Mouse (Mus musculus) heart, postnatal 25 days (tissue): ENCODE measurements around the gene Tvp23b. TPM values are rescaled to one million over a fixed set of nuclear protein-coding genes. Genes with fewer than 3 reads are reported as not detected.
A peak's percentile ranks its signal among the peaks of the same experiment; 100 is the strongest.

ENCODE experiments used
- DNase-seq: peaks from one replicate; pipeline ENCODE4 v3.0.0; 2022; ENCODE audit warnings: low spot score
- intact Hi-C: fragments of 180-260 bp; cut with DNase I; formaldehyde crosslinking; loops from one replicate; pipeline ENCODE4 v1.15.1; 2025
- total RNA-seq, 2 experiments: library from RNA; stranded (reverse); gene quantifications; 2 replicates each; pipeline ENCODE4 v1.2.3; 2021

Tvp23b gene
- total RNA-seq, 2 experiments from 2014 or later, result 20.4 to 23.6 TPM

DNA sequence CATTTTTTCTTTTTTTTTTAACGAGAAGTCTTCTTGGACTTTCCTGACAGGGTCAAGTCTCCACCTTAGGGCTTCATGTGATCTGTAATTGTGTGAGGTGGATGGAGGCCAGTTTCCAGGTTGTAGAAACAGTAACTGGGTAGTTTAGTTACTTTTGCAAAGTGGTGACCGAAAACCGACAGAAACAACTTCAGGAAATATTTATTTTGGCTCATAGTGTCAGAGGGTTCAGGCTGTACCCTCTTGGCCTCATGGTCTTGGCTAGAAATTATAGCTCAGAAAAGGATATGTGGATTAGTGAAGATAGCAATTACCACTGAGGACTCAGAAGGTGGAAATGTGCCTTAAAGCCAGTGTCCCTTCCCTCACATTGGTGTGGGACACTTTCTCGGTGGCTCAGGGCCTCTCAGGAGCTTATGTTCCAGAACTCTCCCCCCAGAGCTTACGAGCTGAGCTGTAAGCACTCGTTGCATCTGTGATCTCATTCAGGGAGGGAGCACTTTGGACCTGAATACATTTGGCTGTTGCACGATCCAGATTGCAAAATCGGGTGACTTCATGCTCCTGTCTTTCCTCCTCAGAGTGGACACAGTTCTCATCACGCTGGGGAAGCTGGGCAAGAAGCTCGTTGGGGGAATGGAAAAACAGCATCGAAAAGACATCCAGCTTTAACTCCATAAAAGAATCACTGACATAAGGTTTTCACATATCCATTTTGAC, 55.7 kb downstream of the Tvp23b start:
- intact Hi-C loops, result no loop called here
- peak; percentile 64 for DNase-seq

DNA sequence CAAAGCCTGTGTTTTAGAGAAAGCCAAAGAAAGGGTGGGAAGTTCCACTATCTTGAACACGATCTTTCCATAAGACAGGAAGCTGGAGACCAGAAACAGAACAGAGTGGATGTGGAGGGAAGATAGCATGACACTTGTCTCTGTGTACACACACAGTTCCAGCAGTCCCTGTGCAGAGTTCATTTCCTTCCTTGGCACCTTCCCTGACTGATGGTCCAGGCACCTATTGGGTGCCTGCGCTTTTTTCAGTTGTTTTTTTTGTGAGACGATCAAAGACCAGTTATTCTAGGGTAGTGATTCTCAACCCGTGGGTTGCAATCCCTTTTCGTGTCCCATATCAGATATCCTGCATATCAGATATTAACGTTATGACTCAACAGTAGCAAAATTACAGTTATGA, 58.7 kb downstream of the Tvp23b start:
- intact Hi-C loops, result no loop called here

DNA sequence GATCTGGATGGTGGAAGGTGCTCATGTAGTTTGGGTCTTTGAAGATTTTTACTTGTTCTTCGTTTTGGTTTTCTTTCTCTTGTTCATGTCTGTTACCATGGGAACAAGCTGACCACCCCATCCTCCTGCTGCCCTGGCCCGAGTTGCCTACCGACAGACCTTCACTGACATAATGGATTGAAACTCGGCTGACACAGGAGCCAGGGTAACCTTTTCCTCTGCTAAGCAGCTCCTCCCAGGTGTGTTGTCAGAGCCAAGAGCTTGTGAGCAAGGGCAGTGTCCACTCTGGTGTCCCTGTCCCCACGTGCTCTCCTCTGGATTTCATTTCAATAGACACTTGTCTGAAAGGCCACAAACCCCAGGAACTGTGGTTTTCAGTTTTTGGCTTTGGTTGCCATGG, 59.7 kb downstream of the Tvp23b start:
- no peak for DNase-seq
- intact Hi-C loops, result no loop called here

More for the DNA sequence above, 58.7 kb downstream of the Tvp23b start:
- DNase-seq, result no peak

DNA sequence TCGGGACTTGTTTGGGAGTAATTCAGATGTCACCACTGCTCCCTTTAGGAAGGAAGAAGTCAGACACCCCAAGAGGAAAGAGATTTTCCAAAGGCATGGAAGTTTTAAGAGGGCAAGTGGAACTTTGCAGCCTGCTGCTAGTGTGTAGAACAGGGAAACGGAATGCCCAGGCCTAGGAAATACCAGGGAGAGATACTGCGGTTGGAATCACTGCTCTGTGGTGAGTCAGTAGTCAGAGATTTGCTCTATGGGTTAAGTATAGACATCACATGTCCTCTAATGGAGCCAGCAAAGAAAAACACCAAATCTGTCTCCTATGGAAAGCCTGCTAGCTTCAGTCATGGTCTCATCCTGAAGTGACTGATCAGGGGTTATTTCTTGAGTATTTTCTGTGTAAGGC, 60.9 kb downstream of the Tvp23b start:
- no peak for DNase-seq
- intact Hi-C loops, result no loop called here

DNA sequence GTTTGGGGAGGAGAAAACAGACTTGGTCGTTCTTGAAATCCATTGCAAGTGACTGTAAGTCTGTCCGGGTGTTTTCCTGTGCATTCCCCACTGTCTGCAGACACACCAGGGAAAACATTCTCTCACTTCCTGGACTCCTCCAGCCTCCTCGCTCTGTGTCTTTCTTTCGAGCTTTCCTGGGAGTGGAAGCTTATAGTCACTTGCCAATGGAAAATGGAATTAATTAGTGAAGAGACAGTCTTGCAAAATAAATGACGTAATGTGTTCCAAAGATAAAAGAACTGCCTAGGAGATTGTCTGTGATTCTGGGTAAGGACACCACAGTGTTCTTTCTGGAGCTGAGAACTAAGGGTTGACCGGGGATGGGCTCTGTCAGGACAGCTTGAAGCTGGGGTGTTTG, 64.3 kb downstream of the Tvp23b start:
- no peak for DNase-seq
- intact Hi-C loops, result no loop called here

DNA sequence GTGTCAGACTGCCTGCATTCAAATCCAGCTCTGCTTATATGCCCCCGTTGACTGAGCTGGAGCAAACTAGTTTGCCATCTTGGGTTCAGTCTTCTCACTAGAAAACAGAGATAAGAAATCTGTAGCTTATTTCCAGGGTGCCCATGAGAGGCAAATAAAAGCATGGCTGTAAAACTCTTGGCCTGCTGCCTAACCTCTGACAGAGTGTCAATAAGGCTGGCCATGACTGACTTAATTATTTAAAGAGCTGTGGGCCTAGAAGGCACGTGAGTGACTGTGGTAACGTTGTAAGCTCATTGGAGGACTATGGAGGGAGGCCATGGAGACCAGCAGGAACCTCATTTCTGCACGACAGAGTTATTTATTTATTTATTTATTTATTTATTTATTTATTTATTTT, 66.3 kb downstream of the Tvp23b start:
- no peak for DNase-seq
- intact Hi-C loops, result no loop called here

DNA sequence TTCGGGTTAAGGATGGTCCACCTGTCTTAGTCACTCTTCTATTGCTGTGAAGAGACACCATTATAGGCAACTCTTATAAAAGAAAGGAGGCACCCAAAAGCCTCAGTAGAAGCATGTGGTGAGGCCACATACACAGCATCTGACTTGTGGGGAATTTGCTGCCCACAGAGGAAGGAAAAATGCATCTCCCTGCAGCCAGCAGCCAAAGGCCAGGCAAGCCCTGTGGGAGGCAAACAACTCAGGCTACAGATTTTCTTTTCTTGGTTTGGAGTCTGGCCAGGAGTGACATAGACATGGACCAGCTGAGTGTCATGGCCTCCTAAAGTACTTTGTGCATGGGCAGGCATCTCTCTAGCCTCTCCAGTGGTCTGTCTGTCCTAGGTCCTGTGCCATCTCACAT, 70.3 kb downstream of the Tvp23b start:
- DNase-seq, result no peak
- intact Hi-C loops, result no loop called here

DNA sequence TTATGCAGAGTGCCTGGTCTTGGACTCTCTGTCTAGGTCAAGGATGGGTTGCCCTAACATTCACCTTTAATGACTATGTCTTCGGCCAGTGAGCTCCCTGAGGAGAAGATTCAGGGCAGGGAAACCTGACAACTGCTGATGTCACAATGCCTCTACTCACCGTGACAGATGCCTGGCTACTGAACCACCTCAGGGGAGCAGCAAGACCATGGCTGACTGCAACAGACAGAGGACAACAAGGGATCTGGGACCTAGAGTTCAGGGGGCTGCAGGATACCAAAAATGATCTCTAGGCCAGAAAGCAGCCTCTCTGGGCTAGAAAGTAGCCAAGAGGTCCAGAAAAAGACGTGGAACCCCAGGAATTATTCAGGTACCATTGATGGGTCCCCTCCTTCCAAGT, 71.8 kb downstream of the Tvp23b start, which contains the start of gene Cdrt4:
Gene Cdrt4, plus strand, starts transcription at position 182 of the 400 bp plus-strand sequence.
- intact Hi-C loops, result no loop called here
- no peak for DNase-seq

DNA sequence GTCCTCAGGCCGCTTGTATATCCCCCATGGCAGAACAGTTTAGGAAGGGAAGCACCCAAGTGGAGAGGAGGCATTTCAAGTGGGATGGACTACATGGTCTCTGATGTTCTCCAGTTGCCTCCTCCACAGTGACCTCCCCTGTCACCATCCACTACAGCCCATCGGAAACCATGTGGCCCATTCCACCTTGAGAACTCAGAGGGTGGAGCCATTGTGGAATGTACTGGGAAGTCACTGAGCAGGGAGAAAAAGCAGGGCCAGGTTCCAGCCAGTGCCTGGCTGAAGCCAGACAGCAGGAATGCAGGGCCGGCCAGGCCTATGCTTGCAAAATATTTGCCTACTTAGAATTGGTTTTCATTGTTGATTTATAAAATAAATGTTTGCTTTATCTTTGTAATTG, 75.5 kb downstream of the Tvp23b start:
- no peak for DNase-seq
- intact Hi-C loops, result no loop called here

DNA sequence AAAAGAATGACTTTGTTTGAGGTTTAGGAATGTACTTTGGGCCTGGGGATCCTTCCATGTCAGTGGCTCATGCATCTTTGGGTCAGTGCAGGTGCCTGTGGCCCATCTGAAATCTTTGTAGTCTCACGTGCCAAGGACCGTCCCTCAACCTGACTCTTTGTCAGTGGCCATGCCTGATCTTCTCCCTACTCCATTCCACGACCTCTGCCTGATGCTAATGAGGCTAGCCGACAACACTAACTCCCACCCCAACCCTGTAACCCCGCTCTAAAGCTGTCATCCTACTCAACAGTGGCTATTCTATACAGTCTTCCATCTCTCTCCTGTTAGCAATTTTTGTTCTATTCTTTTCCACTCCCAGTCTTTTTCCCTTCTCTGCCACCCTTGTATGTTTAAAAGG, 75.9 kb downstream of the Tvp23b start:
- DNase-seq, result no peak
- intact Hi-C loops, result no loop called here

DNA sequence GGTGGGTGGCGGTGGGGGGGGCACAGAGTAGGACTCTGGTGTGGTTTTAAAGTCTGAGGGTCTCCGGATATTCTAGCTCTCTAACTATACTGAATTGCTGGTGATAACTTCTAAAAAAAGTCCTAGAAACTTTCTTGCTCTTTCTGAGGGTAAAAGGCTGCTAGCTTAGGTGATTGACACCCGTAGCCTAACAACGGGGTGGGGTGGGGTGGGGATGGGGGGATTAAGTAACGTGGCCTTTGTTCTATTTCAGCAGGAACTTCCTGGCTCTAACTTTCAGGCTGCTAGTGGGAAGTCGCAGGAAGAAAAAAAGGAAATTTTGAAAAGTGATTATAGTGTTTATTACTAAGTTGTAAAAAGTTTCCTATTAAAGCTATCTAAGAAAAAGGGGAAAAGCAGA, 76.5 kb downstream of the Tvp23b start:
- intact Hi-C loops, result no loop called here
- DNase-seq, result no peak

DNA sequence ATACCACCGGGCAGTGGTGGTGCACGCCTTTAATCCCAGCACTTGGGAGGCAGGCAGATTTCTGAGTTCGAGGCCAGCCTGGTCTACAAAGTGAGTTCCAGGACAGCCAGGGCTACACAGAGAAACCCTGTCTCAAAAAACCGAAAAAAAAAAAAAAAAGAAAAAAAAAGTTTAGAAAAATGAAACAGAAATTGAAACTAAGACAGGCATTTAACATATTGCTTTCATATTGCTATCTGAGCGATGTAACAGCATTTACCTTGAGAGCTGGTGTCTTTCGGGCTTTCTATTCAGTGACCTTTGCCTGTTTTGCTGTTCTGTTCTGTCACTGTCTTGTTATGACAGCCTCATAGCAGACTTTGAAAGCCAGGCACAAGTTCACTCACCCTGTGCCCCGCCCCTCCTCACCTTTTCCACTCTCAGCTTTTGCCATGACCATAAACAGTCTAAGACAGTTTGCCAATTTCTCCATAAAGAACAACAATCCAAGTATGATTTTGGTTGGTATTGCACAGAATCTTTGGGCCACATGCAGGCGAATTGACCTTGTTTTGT, 78.4 kb downstream of the Tvp23b start:
- no peak for DNase-seq
- intact Hi-C loops, result no loop called here

DNA sequence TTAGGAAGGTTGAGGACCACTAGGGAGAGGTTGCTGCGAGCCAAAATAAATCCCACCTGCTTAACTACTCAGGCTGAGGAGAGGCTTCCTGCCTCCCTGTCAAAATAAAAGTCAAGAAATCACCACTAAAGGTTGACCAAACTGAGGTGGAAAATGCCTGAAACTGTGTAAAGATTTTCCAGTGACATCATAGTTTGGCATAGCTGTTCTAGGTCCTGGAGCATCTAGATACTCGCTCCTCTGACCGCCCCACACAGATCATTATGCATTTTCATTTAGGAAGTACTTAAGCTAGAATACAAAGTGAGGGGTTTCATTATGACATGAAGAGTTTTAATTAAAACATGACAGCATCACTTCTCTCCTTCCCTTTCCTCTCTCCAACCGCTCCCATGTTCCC, 84.0 kb downstream of the Tvp23b start:
- intact Hi-C loops, result no loop called here
- no peak for DNase-seq

DNA sequence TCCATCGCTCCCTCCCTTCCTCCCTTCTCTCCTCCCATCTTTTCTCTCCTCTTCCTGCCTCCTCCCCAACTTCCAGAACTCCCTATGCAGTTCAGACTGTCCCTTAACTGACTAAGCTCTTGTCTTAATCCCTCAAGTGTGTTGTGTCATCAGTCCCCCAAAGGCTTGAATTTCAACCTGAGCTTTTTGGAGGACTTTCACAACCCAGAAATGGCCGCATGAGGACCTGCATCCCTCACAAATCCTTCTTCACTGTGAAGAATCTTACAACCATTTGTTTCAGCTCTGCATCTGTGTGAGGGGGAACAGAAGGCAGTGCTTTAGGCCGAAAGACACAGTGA, 87.1 kb downstream of the Tvp23b start:
- no peak for DNase-seq
- intact Hi-C loops, result no loop called here

Other genes with a start within 250 kb of the Tvp23b start
- 1 to 10 TPM; 4.9 to 6.4 TPM for gene Lrrc75a, start 230.9 kb upstream of the Tvp23b start, total RNA-seq
- 1 to 10 TPM; 6.9 to 7.0 TPM for gene Mmgt2, start 230.8 kb upstream of the Tvp23b start, total RNA-seq
- 1 to 10 TPM; 2.4 to 2.8 TPM for gene Zfp287, start 147.6 kb upstream of the Tvp23b start, total RNA-seq
- not detected for gene Gm10428, start 126.4 kb upstream of the Tvp23b start, total RNA-seq
- 1 to 10 TPM; 1.6 to 2.3 TPM for gene Zfp286, start 90.0 kb upstream of the Tvp23b start, total RNA-seq
- gene Trim16, start 59.2 kb upstream of the Tvp23b start, total RNA-seq, result 1 to 10 TPM; 5.4 to 6.5 TPM
- under 1 TPM; 0.17 to 0.26 TPM for gene Fbxw10, start 32.4 kb upstream of the Tvp23b start, total RNA-seq
- gene Cdrt4, start 71.7 kb downstream of the Tvp23b start, total RNA-seq, result not detected
- not detected for gene Tekt3, start 182.2 kb downstream of the Tvp23b start, total RNA-seq
- 10 to 100 TPM; 55.9 to 63.6 TPM for gene Pmp22, start 249.5 kb downstream of the Tvp23b start, total RNA-seq